In the genomic region with DNA sequence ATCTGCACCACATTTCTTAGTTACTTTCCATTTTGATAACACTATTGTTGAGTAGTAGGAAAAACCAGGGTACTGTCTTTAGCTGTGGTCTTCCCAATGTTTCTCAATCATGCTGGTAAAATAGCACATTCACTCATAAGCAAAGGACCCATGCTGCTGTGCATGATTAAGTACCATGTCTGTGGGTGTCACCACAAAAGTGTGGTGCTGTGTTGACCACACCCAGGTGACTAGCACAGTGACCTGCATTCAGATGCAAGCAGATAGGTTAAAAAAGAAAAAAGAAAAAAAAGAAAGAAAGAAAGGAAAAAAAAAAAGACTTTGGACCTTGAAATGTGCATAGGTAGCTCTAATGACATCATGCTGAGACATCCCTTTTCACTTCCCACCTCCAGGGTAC, we compare ENCODE assay signal across 25 mouse cellular contexts.
"Had no signal": no experiment of that assay in that cellular context is flagged by ENCODE, and none has a peak within 500 bp of the region (broad histone marks: within the 10 kb centered on the region; RNA-seq: fewer than 3 reads in every experiment).

No protein-coding gene starts in this region.

- ATAC-seq: hindbrain, embryonic 16.5 days; intestine, embryonic 16.5 days; liver, embryonic 12.5 days had no signal

- DNase-seq: gastrocnemius, adult 2 months; gastrocnemius, postnatal 10 days; gastrocnemius, postnatal 25 days; heart, adult 2 months; heart, postnatal 14 days; heart, postnatal 4 days; kidney, adult 11 months; kidney, adult 2 months; kidney, adult 9 months; kidney, postnatal 10 days; kidney, postnatal 25 days; kidney, postnatal 4 days had no signal

- H3K27ac ChIP-seq: gastrocnemius, adult 2 months; heart, adult 2 months; heart, embryonic 13.5 days; heart, embryonic 15.5 days; hindbrain, embryonic 10.5 days; hindbrain, embryonic 12.5 days; hindbrain, embryonic 14.5 days; left cerebral cortex, adult 2 months; limb, embryonic 13.5 days; limb, embryonic 15.5 days; liver, embryonic 12.5 days; liver, embryonic 14.5 days had no signal

- H3K4me3 ChIP-seq: gastrocnemius, adult 2 months; heart, adult 2 months; heart, embryonic 13.5 days; heart, embryonic 15.5 days; hindbrain, embryonic 10.5 days; hindbrain, embryonic 12.5 days; left cerebral cortex, adult 2 months; limb, embryonic 13.5 days; limb, embryonic 15.5 days; liver, embryonic 12.5 days had no signal

- H3K36me3 ChIP-seq: heart, embryonic 13.5 days; heart, embryonic 15.5 days; hindbrain, embryonic 10.5 days; hindbrain, embryonic 12.5 days; limb, embryonic 13.5 days; limb, embryonic 15.5 days; liver, embryonic 12.5 days had no signal

- H3K27me3 ChIP-seq: heart, embryonic 13.5 days; heart, embryonic 15.5 days; hindbrain, embryonic 12.5 days; limb, embryonic 13.5 days; limb, embryonic 15.5 days; liver, embryonic 12.5 days had no signal

- H3K4me1 ChIP-seq: heart, embryonic 13.5 days; heart, embryonic 15.5 days; hindbrain, embryonic 10.5 days; hindbrain, embryonic 12.5 days; limb, embryonic 13.5 days; limb, embryonic 15.5 days; liver, embryonic 12.5 days had no signal

- H3K4me2 ChIP-seq: heart, embryonic 11.5 days; heart, embryonic 13.5 days; heart, embryonic 15.5 days; hindbrain, embryonic 12.5 days; hindbrain, embryonic 14.5 days; limb, embryonic 13.5 days; limb, embryonic 15.5 days; liver, embryonic 12.5 days had no signal

- H3K9ac ChIP-seq: heart, embryonic 13.5 days; heart, embryonic 15.5 days; hindbrain, embryonic 12.5 days; hindbrain, embryonic 14.5 days; limb, embryonic 13.5 days; limb, embryonic 15.5 days; liver, embryonic 12.5 days; liver, embryonic 14.5 days had no signal

- H3K9me3 ChIP-seq: heart, embryonic 13.5 days; heart, embryonic 15.5 days; hindbrain, embryonic 10.5 days; hindbrain, embryonic 12.5 days; limb, embryonic 13.5 days; limb, embryonic 15.5 days; liver, embryonic 12.5 days had no signal
